Mouse (Mus musculus): ENCODE measurements around the gene Arhgef17.

Gene Arhgef17

GRCm38 (mm10) chr7:100916526-100916925, 15.4 kb downstream of the Arhgef17 start:
- no peak for DNase-seq (ENCODE audit: low read depth, low spot score)

DNA sequence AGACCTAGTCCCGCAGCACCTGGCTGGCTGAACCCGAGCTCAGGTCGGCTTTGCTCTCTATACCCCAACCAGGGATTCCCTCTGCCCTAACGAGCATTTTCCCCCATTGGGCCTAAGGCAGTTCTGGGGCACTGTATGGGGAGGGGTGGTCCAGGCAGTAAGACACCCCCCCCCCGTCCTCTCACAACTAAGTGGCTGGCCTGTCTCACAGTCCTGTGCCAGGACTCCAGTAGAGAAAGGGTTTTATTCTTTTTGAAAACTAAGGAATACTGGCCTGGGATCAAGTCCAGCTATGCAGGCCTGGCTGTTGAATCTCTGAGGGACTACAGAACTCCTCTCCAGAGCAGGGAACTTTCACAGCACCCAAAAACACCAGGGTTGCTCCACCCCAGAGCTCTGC, 16.7 kb downstream of the Arhgef17 start:
- DNase-seq (ENCODE audit: low read depth, low spot score) = no peak

DNA sequence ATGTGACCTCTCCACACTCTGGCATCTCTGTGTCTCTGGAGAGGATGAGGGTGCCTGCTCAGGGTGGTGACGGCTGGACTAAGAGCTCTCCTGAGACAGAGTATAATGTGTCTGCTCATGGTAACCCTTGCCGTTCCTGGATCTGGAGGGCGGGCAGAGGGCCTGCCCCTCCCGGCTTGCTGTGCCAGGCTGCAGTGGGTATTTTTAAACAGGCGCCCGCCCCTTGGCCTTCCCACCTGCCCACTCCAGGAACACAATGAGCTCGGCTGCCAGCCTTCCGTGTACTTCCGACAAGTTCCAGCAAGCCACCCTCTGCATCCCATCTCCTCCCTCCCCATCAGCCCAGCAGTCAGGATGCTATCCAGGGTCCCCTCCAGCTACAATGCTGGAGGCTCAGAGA, 20.1 kb downstream of the Arhgef17 start:
- DNase-seq (ENCODE audit: low read depth, low spot score) = no peak

- DNase-seq (ENCODE audit: low read depth, low spot score) = peak; percentile 43
These were observed 20.6 kb downstream of the Arhgef17 start for GRCm38 (mm10) chr7:100911246-100911770.

DNA sequence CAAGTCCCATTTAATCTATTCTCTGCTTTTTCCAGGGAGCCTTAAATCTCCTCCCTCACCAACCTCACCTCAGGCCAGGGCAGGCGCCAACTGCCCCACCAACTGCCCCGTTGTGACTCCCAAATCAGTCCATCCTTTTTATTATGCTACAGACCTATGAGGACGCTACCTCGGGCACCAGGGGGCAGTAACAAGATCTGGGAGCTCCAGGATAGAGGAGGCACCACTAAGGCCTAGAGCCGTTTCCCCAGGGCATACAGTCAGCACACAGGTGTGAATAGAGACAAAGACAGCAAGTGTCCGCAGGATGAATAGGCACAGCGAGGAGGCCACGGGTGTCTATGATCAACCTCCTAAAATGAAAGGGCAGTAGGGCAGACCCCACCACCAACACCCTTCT, 23.3 kb downstream of the Arhgef17 start:
- DNase-seq (ENCODE audit: low read depth, low spot score) = peak; percentile 77

DNA sequence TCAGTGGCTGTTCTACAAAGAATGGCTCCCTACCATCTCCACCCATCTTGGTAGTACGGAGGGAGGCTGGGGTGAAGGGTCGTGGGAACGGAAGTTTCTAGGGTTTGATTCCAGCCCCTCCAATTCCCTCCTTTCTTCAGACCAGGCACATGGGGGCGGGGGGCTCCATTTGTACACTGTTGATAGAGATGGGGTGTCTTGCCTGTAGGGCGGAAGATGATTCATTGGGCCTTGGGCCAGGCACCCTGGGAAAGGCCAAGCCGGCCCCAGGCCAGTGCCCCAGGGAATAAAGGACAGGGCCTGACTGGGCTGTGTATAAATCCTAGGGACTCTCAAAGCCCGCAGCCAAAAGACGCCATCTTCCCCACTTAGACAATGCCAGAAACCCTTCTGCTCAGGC, 23.8 kb downstream of the Arhgef17 start:
- no peak for DNase-seq (ENCODE audit: low read depth, low spot score)

- peak; percentile 68 for DNase-seq (ENCODE audit: low read depth, low spot score)
These were observed 24.7 kb downstream of the Arhgef17 start for GRCm38 (mm10) chr7:100907231-100907630.

GRCm38 (mm10) chr7:100906029-100906789, 25.7 kb downstream of the Arhgef17 start:
- no peak for DNase-seq (ENCODE audit: low read depth, low spot score)

- DNase-seq (ENCODE audit: low read depth, low spot score) = no peak
These were observed 26.9 kb downstream of the Arhgef17 start for GRCm38 (mm10) chr7:100905037-100905436.

DNA sequence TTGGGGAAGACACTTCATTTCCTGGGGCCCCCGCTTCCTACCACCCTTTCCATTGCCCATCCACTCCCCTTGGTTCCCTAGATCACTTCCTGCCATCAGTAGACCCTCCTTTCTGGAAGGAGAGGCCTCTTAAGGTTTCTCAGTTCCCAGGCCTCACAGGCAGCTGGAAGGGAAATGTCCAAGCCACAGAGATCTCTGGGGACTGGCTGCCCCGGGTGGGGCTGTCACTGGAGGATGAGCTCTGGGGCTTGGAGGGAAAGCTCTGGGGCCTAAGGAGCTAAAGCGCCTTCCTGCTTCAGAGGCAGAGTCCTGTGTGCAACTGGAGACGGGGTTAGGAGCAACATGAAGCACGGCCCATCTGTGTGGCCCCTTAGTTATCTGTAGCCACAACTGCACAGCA, 27.3 kb downstream of the Arhgef17 start:
- DNase-seq (ENCODE audit: low read depth, low spot score) = no peak

DNA sequence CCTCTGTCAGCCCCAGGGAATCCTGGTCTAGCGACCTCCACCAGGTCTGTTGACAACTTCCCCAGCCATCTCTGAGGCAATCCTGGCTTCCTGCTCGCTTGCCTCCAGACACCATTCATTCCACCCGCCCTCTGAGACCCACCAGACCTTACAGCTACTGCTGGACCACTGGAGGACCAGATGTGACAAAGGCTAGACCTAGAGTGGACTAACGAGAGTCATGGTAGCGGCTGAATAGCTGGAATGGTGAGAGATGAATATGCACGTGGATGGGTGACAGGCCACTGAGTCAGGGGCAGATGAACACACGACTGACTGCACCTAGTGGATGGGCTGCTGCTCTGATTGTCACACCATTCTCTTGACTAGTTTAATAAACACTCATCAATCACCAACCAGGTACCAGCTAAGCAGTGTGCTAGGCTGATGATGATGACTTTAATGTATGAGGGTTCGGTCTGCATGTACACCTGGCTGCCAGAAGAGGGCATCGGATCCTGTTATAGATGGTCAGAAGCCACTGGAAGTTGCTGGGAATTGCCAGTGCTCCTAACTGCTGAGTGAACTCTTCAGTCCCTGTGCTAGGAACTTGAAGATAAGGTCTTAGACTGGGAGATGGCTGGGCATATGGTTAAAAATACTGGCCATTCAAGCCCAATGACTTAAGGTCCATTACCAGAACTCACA, 29.3 kb downstream of the Arhgef17 start:
- peak; percentile 56 for DNase-seq (ENCODE audit: low read depth, low spot score)

DNA sequence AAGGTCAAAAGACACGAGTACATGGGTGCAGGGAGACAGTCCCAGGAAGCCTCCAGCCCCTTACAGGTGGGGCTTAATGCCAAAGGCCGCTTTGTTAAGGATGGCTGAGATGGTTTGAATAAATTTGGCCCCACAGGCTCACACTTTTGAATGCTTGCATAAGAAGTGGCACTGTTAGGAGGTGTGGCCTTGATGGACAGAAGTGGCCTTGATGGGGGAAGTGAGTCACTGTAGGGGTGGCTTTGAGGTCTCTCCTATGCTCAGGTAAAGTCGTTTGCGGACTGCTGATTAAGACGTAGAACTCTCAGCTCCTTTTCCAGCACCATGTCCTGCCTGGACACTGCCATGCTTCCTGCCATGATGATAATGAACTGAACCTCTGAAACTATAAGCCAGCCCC, 34.1 kb downstream of the Arhgef17 start:
- no peak for DNase-seq (ENCODE audit: low read depth, low spot score)

DNA sequence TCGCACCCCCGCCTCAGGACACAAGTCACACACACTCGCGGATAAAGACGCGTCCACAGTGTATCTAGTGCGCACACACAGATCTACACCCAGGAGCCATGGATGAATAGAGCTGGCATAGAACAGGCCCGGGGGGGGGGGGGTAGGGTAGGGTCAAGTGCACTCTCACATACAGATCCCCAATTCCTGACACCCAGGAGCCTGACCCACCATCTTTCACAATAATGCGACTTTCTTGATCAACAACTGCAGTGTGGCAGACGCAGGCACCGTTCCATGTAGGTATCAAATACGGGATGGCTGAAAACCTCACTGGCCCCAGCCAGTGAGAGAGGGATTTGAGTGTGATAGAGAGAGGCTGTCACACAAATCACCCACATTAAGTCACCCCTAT, 37.1 kb downstream of the Arhgef17 start:
- DNase-seq (ENCODE audit: low read depth, low spot score) = no peak

DNA sequence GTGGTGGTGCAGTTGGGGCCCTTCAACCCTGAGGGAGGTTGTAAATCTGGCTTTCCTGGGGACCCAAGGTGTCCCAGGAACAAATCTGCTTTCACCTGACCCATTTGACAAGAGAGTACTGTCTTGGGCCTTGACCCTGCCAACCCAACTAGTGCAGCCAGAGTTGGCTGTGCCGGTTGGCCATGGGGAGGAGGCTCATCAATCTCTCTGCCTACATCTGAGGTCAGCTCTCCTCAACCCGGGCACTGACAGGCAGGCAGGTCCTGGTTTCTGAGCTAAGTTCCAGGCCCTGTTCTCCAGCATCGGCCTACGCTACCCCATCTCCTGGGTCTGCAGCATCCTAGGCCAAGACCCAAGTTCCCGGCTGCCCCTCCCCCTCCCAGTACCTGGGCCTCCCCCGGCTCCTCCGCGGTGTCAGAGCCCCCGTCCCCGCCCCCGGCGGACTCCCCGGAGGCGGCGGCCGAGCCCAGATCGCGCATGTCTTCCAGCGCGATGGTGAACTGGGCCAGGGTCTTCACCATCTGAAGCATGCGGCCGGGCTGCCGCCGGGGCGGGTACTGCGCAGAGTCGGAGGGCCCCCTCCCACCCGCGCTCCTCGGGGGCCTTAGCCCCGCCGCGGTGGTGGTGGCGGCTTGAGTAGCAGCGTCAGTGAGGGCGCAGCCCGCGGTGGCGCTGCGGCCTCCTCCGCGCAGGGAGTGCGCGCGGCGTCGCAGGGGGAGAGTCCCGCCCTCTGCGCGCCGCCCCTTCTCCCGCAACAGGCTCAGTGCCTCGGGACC, 37.7 kb downstream of the Arhgef17 start:
- peak; percentile 59 for DNase-seq (ENCODE audit: low read depth, low spot score)

- no peak for DNase-seq (ENCODE audit: low read depth, low spot score)
These were observed 38.5 kb downstream of the Arhgef17 start for GRCm38 (mm10) chr7:100893249-100894056.

GRCm38 (mm10) chr7:100886535-100886934, 45.4 kb downstream of the Arhgef17 start:
- DNase-seq (ENCODE audit: low read depth, low spot score) = peak; percentile 58

GRCm38 (mm10) chr7:100884460-100884859, 47.4 kb downstream of the Arhgef17 start:
- no peak for DNase-seq (ENCODE audit: low read depth, low spot score)

GRCm38 (mm10) chr7:100881950-100882349, 50.0 kb downstream of the Arhgef17 start:
- DNase-seq (ENCODE audit: low read depth, low spot score) = no peak

- DNase-seq (ENCODE audit: low read depth, low spot score) = no peak
These were observed 50.4 kb downstream of the Arhgef17 start for GRCm38 (mm10) chr7:100881531-100881930.

- DNase-seq (ENCODE audit: low read depth, low spot score) = peak; percentile 84
These were observed 52.3 kb downstream of the Arhgef17 start for GRCm38 (mm10) chr7:100879595-100879994.

GRCm38 (mm10) chr7:100876771-100877170, 55.1 kb downstream of the Arhgef17 start:
- DNase-seq (ENCODE audit: low read depth, low spot score) = no peak
